Mouse (Mus musculus): ENCODE data around the gene Stat5a.

Stat5a gene

DNA sequence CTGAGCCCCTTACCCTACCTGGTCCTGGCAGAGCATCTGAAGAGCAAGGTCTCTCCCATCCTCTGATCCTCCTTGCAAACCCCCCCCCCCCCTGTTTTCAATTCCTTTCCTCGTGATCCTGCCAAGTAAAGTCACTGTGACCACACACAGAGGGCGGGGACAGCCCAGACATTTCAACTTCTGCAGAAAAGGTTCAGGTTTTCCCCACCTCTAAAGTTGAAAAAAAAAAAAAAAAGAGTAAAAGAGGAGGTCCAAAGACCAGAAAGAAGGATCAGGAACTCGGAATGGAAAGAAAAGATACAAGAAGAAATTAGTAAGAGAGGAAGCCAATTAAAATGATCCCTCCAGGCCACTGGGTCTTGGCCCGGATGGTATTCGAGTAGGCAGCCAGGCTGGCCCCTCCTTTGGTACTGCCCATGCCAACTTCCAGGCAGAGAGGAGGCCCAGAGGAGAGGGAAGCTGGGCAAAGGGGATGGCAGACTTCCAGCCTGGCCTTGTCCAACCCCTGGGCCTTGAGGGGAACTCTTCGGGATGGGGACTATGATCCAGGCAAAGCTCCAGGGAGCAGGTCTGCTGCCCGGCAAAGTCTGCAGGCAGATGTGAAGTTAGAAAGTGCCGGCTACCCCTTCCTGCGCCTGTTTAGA lies at the start of gene Stat5a:
Stat5a (plus strand) TSS at position 417 of the 644 bp plus-strand sequence.
- DNase-seq = peak; percentile 22

DNA sequence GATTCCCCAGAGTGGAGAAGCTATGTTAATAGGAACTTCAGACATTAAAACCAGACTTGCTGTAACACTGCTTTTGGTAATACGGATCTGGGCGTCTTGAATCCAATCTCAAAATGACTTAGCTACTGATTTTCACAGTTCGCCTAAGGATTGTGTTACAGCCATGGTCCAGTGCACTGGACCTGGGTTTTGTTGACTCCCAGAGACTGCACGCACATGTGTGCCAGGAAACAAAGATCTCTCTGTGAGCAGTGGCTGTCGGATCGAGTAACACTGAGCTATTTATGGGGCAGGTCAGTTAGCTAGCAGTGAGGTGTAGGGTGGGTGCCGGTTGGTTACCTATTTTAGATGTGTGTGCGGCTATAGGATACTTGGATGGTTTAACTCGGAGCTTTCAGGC lies 48.6 kb upstream of the Stat5a start:
- DNase-seq = no peak

DNA sequence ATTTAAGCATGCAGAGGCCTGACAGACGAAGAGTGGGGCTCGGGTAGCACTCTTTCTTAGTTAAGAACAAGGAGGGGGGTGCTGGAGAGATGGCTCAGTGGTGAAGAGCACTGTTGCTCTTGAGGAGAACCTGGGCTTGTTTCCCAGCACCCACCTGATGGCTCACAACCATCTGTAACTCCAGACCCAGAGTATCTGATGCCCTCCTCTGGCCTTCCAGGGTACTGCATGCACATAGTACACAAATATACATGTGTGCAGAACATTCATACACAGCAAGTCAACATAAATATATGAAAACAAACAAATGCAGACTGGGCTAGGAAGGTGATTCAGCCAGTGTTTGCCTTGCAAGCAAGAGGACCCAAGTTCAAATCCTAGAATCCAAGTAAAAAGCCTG lies 48.0 kb upstream of the Stat5a start:
- DNase-seq = no peak

DNA sequence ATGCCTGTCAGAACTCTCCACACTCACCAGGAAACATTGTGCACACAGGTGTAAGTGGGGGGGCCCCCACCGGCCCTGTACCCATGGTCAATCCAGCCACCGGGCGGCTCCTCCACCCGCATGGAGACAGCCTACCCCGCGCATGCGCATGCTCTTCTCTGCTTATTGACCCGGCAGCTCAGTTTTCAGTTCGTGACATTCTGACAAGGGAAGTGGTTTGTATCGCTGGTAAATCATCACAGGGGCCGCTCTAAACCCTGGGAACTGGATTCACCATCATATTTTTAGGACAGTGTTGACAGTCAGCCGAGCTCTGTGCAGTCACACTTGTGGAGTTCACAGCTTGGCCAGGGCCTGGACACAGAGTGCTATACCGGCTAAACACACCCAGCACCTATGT lies 44.7 kb upstream of the Stat5a start:
- peak; percentile 51 for DNase-seq

DNA sequence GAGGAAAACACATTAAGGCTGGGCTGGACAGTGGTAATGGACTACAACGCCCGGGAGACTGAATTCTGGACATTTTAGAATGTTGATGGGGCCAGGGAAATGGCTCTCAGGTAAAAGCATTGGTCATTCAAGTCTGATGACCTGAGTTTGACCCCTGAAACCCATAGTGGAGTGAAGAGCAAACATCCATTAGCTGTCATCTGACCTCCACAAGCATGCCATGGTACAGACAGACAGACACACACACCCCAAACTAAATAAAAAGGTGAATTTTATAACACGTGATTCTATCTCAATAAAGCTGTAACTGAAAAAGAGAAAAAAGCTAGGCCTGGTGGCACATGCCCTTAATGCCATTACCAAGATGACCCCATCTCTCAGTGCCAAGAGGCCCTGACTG lies 42.8 kb upstream of the Stat5a start:
- no peak for DNase-seq

- peak; percentile 78 for DNase-seq
Observed at GRCm38 (mm10) chr11:100816801-100817200, 42.4 kb upstream of the Stat5a start.

DNA sequence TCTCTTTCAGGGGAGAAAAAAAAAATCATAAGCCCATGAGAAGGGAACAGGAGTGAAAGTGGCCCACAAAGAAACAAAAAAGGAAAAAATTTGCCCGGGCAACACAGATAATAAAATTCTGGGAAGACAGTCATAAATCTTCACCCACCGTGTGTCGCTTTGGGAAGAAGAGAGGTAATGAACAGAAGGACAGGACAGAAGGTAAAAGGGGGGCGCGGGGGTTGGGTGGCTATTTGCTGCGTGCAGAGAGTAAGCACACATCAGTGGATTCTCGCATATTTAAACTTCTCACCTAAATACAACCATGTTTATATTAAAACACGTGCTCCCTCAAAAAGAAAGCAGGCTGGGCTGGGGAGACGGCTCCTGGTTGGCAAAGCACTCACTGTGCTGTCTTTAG lies 41.8 kb upstream of the Stat5a start:
- peak; percentile 41 for DNase-seq

- no peak for DNase-seq
Observed at GRCm38 (mm10) chr11:100818359-100819012, 40.7 kb upstream of the Stat5a start.

DNA sequence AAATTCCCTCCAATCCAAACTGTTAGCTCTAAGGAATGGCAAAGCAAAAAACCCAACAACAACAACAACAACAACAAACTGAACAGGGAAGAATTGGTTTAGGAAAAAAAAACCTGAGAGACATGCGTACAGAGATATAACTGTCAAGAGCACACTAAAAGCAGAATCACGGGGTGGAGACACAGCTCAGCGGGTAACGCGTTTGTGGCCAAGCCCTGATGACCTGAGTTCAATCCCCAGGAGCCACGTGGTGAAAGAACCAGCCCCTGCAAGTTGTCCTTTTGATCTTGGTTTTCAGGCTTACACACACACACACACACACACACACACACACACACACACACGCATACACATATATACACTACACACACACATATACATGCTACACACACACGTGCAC lies 40.1 kb upstream of the Stat5a start:
- DNase-seq = no peak

DNA sequence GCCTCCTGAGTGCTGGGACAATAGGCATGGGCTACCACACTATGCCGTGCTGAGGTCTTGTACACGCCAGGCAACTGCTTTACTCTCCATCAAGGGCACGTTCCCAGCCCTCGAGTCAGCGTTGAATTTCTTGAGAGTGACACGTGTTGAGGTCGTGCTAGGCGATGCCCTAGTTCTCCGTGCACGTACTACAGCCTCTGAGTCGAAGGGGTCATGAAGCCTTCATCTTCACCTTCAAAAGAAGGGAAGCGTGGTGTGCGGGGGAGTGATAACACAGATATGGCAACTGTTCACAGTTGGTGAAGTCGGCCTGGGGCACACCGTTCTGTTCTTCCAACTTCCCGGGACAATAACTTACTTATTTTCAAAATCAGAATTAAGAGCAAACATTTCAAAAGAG lies 39.5 kb upstream of the Stat5a start:
- no peak for DNase-seq

- DNase-seq = no peak
Observed at GRCm38 (mm10) chr11:100820047-100820446, 39.1 kb upstream of the Stat5a start.

DNA sequence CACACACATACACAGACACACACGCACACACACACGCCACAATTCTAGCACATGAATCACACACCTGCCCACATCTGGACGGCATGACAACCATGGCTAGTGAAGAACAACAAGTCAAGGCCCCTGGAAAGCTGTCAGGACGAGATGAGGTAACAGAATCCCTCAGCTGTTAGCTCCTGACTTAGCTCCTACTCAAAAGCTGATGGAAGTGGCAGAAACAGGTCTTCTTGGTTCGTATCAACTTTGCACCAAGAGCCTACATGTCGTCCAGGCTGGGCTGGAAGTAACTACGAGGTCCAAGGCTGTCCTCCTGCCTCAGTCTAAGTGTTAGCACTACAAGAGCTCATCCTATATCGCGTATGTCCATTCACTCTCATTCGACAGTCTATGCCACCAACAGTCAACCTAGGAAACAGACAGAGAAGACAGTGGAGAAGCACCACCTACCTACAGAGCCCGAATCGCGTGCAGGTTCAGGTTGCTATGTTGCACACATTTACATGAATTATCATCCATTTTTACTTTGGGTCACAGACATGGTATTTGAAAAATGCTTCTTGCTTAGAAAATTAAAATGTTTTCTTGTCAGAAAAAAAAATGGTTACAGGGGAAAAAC lies 37.4 kb upstream of the Stat5a start:
- DNase-seq = no peak

DNA sequence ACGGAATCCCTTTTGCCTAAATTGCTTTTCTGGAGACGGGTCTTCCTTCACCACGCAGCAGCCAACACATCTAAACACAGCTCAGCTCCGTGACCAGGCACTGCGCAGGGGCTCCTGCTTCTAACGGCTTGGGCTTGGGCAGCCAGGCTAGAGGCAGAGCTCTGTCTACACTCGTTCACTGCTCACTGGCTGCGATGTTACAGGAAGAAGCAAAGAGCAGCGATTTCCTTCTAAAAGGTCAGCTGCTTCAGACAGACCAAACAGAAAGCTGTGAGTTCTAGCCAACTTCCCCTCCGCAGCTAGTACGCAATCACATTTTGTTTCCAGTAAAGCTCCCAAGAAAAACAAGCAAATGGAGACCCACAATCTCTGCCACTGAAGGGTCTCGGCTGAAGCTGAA lies 36.8 kb upstream of the Stat5a start:
- no peak for DNase-seq

GRCm38 (mm10) chr11:100823543-100824313 lies 35.4 kb upstream of the Stat5a start:
- DNase-seq = no peak

DNA sequence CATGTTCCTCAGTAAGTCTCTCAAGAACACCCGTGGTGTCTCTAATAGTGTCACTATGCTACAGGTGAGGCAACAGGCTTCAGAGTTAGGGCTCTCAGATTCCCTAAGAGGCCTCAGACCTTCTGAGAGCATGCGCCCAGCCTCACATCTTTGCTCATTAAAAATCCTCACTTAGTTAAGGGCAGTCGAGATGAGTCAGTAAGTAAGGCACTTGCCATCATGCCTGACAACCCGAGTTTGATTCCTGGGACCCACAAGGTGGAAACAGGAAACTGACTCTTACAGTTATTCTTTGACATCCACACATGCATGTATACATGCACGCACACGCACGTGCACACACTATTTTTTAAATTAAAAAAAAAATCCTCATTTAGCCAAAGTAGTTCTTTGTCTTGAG lies 34.7 kb upstream of the Stat5a start:
- no peak for DNase-seq

- DNase-seq = no peak
Observed at GRCm38 (mm10) chr11:100825451-100825850, 33.7 kb upstream of the Stat5a start.

GRCm38 (mm10) chr11:100826161-100826866 lies 32.8 kb upstream of the Stat5a start:
- no peak for DNase-seq

- no peak for DNase-seq
Observed at GRCm38 (mm10) chr11:100828676-100829151, 30.4 kb upstream of the Stat5a start.

- DNase-seq = peak; percentile 37
Observed at GRCm38 (mm10) chr11:100829691-100830090, 29.5 kb upstream of the Stat5a start.

- DNase-seq = no peak
Observed at GRCm38 (mm10) chr11:100831396-100831795, 27.8 kb upstream of the Stat5a start.

DNA sequence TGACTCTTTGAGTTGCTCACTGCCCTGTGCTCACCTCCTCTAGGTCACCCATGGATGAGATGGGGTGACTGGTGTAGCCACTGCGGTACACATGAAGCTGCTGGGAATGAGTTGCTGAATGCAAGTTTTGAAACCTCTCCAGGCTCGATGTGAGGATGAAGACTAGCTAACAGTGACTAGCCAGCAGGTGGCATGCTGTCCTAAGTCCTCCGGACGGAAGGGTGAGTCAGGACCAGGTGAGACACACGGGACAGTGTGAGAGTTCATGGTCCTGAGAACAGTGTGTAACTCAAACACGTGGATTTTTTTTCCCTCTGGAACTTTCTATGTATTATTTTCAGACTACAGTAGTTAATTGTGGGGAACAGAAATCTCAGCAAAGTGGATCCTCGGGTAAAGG lies 25.7 kb upstream of the Stat5a start:
- no peak for DNase-seq

DNA sequence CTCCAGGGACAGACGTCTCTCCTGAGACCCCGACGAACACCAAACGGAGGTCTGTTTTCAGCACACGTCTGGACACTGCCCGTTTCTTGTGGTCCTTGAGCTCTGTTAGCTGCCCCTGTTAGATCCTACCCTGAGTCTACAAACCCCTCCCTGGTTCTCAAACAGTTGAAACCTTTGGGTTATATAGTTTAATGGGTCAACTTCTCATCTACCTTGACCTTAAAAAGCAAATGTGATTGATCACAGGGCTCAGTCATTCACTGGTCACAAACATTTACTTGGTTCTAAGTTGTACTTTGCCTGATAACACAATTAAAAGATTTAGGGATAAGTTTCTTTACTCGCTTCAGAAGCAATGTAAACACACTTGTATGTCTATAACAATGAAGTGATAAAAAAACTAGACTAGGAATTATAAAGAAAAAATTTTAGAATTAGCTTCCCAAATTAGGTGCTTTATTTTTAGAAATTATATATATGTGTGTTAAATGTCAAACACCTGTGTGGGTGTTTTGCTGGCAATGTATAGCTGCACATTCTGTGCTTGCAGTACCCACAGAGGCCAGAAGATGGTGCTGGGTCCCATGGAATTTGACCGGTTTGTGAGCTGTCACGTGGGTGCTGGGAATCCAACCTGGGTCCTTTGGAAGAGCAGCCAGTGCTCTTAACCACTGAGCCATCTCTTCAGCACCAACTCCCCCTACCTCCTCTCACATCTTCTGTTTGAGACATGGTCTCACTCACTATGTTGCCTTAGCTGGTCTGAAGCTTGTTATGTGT lies 22.0 kb upstream of the Stat5a start:
- no peak for DNase-seq

Measured in retina, postnatal 1 day (tissue).